Mouse (Mus musculus): Measurements from ENCODE around the gene Phkb. TPM values are rescaled to one million over a fixed set of nuclear protein-coding genes. Genes with fewer than 3 reads are reported as not detected.
A peak's percentile ranks its signal among the peaks of the same experiment; 100 is the strongest.

The Phkb gene
- total and polyA plus RNA-seq, 3 experiments, result 14.1 to 18.6 TPM; not detected in 1

DNA sequence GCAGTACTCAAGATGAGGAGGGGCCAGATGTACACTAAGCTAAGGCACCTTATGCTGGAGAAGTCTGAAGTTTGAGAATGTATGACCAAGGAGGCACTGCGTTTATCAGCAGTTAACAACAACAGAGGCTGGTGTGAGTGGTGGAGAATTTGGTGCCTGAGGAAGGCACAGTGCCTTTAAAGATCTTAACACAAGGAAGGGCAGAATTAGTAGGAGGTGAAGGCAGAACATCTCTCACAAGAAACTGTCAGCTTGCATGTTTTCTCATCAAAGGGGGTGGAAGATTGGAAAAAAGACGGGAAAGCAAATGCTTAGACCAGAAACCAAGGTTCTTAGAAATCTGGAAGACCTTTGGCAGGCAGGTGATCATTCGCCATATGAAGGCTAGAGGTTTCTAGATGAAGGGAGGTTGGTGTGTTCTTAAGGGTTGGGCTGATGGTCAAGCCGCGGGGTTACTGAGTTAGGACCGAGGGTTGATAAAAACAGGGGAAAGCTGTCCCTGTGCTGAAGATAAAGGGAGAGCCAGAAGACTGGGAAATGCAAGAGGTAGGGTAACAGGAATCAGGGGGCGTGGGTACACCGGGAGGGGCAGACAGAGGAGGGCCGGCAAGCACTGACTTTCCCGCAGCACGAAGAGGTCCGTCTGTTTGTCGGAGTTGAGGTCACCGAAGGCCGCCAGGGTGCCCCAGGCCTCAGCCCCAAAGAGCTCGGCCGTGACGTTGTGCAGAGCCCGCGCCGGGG is 673 bp upstream of the Phkb start:
- peak; percentile 58 for DNase-seq (ENCODE audit: low read depth, low spot score)
- Histone ChIP-seq H3K4me1 (ENCODE audit: control insufficient read depth in 1 of 2, insufficient read depth in 2 of 2, low read length in 2 of 2) (peaks cover 6 to 14% of the 10 kb centered on the region in 2 experiments; a peak in 3 of 4 replicates), H3K9ac (ENCODE audit: control insufficient read depth, low read depth, low read length, poor library complexity, severe bottlenecking) (peak overlapping the region; percentile 96), H3K27ac (ENCODE audit: control insufficient read depth, low read depth, low read length) (peak overlapping the region; percentile 99), H3K79me2 (ENCODE audit: control insufficient read depth, insufficient read depth, low read length, poor library complexity) (peaks cover 23% of the 10 kb centered on the region), H3K36me3 (ENCODE audit: control insufficient read depth in 1 of 2, insufficient read depth in 2 of 2, low read length in 2 of 2) (peaks cover 8 to 25% of the 10 kb centered on the region in 2 experiments), H3K27me3 (ENCODE audit: control insufficient read depth in 1 of 2, insufficient read depth in 2 of 2, low read length in 2 of 2) (no peaks in the 10 kb centered on the region), H3K9me3 (replicated peaks; ENCODE audit: insufficient read depth, low read length) (no peaks in the 10 kb centered on the region), H3K4me3 (ENCODE audit: control insufficient read depth in 1 of 2, insufficient read depth in 1 of 2, low read depth in 2 of 2, low read length in 2 of 2) (peak overlapping the region; percentile 82 to 95)
- TF ChIP-seq TAL1 (IDR thresholded peaks at IDR 0.05; ENCODE audit: low read length) (no peak), SIN3A (IDR thresholded peaks at IDR 0.05; ENCODE audit: low read length) (no peak), HCFC1 (IDR thresholded peaks at IDR 0.05; ENCODE audit: low read depth, low read length) (no peak), MAZ (IDR thresholded peaks at IDR 0.05; ENCODE audit: low read depth, low read length) (no peak), ZNF384 (IDR thresholded peaks at IDR 0.05; ENCODE audit: low read depth, low read length) (no peak), CHD1 (IDR thresholded peaks at IDR 0.05; ENCODE audit: low read depth, low read length) (no peak), KAT2A (conservative IDR thresholded peaks at IDR 0.05; ENCODE audit: low read depth, low read length) (no peak), MYB (IDR thresholded peaks at IDR 0.05; ENCODE audit: low read depth, low read length) (no peak), MEF2A (IDR thresholded peaks at IDR 0.05; ENCODE audit: extremely low read depth, insufficient replicate concordance, low read depth, low read length, poor library complexity, severe bottlenecking) (no peak), E2F4 (IDR thresholded peaks at IDR 0.05; ENCODE audit: borderline replicate concordance, low read depth, low read length) (no peak), ZMIZ1 (IDR thresholded peaks at IDR 0.05; ENCODE audit: low read depth, low read length) (no peak), ETS1 (IDR thresholded peaks at IDR 0.05; ENCODE audit: low read depth, low read length) (no peak), ZC3H11A (IDR thresholded peaks at IDR 0.05; ENCODE audit: low read depth, low read length) (no peak), EP300 (IDR thresholded peaks at IDR 0.05; ENCODE audit: low read depth in 1 of 2, low read length in 2 of 2) (no peak), POLR2AphosphoS5 (IDR thresholded peaks at IDR 0.05; ENCODE audit: borderline replicate concordance, low read depth, low read length) (no peak), ELF1 (IDR thresholded peaks at IDR 0.05; ENCODE audit: low read depth, low read length) (no peak), UBTF (IDR thresholded peaks at IDR 0.05; ENCODE audit: borderline replicate concordance, insufficient read depth, low read depth, low read length) (no peak), USF1 (IDR thresholded peaks at IDR 0.05; ENCODE audit: low read depth, low read length) (no peak), GABPA (IDR thresholded peaks at IDR 0.05; ENCODE audit: low read depth, low read length) (no peak)

DNA sequence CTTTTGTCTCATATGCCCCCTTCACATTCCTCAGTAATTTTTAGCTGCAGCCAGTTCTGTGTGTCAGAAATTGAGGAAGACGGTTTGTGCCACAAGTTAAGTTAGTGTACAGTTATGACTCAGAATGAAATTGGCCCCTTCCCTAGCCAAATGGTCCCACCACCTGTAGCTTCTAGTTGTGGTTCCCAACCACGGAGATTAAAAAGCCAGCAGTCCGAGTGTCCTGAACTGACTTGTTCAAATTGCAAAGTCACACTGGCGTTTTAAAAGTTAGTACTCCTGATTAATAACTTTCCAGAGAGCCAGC is 683 bp downstream of the Phkb start:
- Histone ChIP-seq H3K9ac (ENCODE audit: control insufficient read depth, low read depth, low read length, poor library complexity, severe bottlenecking) (peak overlapping the region; percentile 96), H3K27ac (ENCODE audit: control insufficient read depth, low read depth, low read length) (peak overlapping the region; percentile 99), H3K27me3 (ENCODE audit: control insufficient read depth in 1 of 2, insufficient read depth in 2 of 2, low read length in 2 of 2) (no peaks in the 10 kb centered on the region), H3K79me2 (ENCODE audit: control insufficient read depth, insufficient read depth, low read length, poor library complexity) (peaks cover 24% of the 10 kb centered on the region), H3K9me3 (replicated peaks; ENCODE audit: insufficient read depth, low read length) (no peaks in the 10 kb centered on the region), H3K4me3 (ENCODE audit: control insufficient read depth in 1 of 2, insufficient read depth in 1 of 2, low read depth in 2 of 2, low read length in 2 of 2) (peak overlapping the region; percentile 82 to 95), H3K4me1 (ENCODE audit: control insufficient read depth in 1 of 2, insufficient read depth in 2 of 2, low read length in 2 of 2) (peaks cover 6 to 23% of the 10 kb centered on the region in 2 experiments; a peak in 3 of 4 replicates), H3K36me3 (ENCODE audit: control insufficient read depth in 1 of 2, insufficient read depth in 2 of 2, low read length in 2 of 2) (peaks cover 2 to 34% of the 10 kb centered on the region in 2 experiments)
- peak; percentile 24; the same call in 1 of the 2 replicates for TF ChIP-seq MAX (IDR thresholded peaks at IDR 0.05; ENCODE audit: low read length)
- 0 out of 2 replicates have a peak, but pooled peaks have one; percentile 7 for TF ChIP-seq TBP (IDR thresholded peaks at IDR 0.05; ENCODE audit: low read depth, low read length)
- TF ChIP-seq HCFC1 (IDR thresholded peaks at IDR 0.05; ENCODE audit: low read depth, low read length), result no peak
- TF ChIP-seq EP300 (IDR thresholded peaks at IDR 0.05; ENCODE audit: low read depth in 1 of 2, low read length in 2 of 2), result no peak
- no peak for TF ChIP-seq BHLHE40 (IDR thresholded peaks at IDR 0.05; ENCODE audit: borderline replicate concordance, low read depth, low read length)
- TF ChIP-seq USF1 (IDR thresholded peaks at IDR 0.05; ENCODE audit: low read depth, low read length), result no peak
- no peak for DNase-seq (ENCODE audit: low read depth, low spot score)

Measured in MEL (cell line).